Mouse (Mus musculus): ENCODE results near the gene Trmt10c. TPM values are rescaled to one million over a fixed set of nuclear protein-coding genes. Genes with fewer than 3 reads are reported as not detected.
"Not testable (repeated sequence)": the region's sequence is repeated elsewhere in the genome, so short reads cannot be mapped to it uniquely, and the experiment has no call there.

Trmt10c gene
- total and polyA plus RNA-seq, 2 experiments from 2014 or later, result 20.5 to 21.0 TPM

- no peak overlapping the region for H3K4me2 ChIP-seq (ENCODE audit: low read depth, low read length)
- H3K9me3 ChIP-seq (replicated peaks; ENCODE audit: control insufficient read depth, low read length), result no peaks in the 10 kb centered on the region
- no peak overlapping the region for H3K9ac ChIP-seq (replicated peaks; ENCODE audit: low read depth, low read length)
- H3K4me3 ChIP-seq (ENCODE audit: low read depth, low read length), result no peak overlapping the region
- H3K27ac ChIP-seq (ENCODE audit: low read depth), result no peak overlapping the region
- no peaks in the 10 kb centered on the region for H3K4me1 ChIP-seq (ENCODE audit: control insufficient read depth, insufficient read depth)
- TF ChIP-seq CTCF (IDR thresholded peaks at IDR 0.05; ENCODE audit: low read depth), result no peak
- no peak for TF ChIP-seq EP300 (IDR thresholded peaks at IDR 0.05; ENCODE audit: low read depth)
- DNase-seq (ENCODE audit: low spot score), result no peak
- WGBS, result 67% methylated on average over 7 of the region's 7 CpGs
- no peak for ATAC-seq (ENCODE audit: insufficient read depth, low read depth)
- H3K36me3 ChIP-seq (replicated peaks; ENCODE audit: control insufficient read depth, insufficient read depth, low read length), result no peaks in the 10 kb centered on the region
- no peaks in the 10 kb centered on the region for H3K27me3 ChIP-seq (ENCODE audit: control insufficient read depth, insufficient read depth, low read length)
Observed at GRCm38 (mm10) chr16:56061995-56062594, 24.5 kb upstream of the Trmt10c start.

- ATAC-seq (ENCODE audit: insufficient read depth, low read depth), result no peak
Observed at GRCm38 (mm10) chr16:56058151-56058550, 20.5 kb upstream of the Trmt10c start.

GRCm38 (mm10) chr16:56056944-56057590 is 19.4 kb upstream of the Trmt10c start:
- Histone ChIP-seq H3K4me1 (ENCODE audit: control insufficient read depth, insufficient read depth) (no peaks in the 10 kb centered on the region), H3K27ac (ENCODE audit: low read depth) (no peak overlapping the region), H3K4me2 (ENCODE audit: low read depth, low read length) (no peak overlapping the region), H3K27me3 (ENCODE audit: control insufficient read depth, insufficient read depth, low read length) (no peaks in the 10 kb centered on the region), H3K4me3 (ENCODE audit: low read depth, low read length) (no peak overlapping the region), H3K9ac (replicated peaks; ENCODE audit: low read depth, low read length) (no peak overlapping the region), H3K9me3 (replicated peaks; ENCODE audit: control insufficient read depth, low read length) (no peaks in the 10 kb centered on the region), H3K36me3 (replicated peaks; ENCODE audit: control insufficient read depth, insufficient read depth, low read length) (no peaks in the 10 kb centered on the region)
- ATAC-seq (ENCODE audit: insufficient read depth, low read depth), result no peak
- no peak for DNase-seq (ENCODE audit: low spot score)
- 71% methylated on average over 7 of the region's 7 CpGs for WGBS
- TF ChIP-seq EP300 (IDR thresholded peaks at IDR 0.05; ENCODE audit: low read depth), result no peak
- TF ChIP-seq CTCF (IDR thresholded peaks at IDR 0.05; ENCODE audit: low read depth), result no peak

More at GRCm38 (mm10) chr16:56058151-56058550, 20.5 kb upstream of the Trmt10c start:
- Histone ChIP-seq H3K4me3 (ENCODE audit: low read depth, low read length) (no peak overlapping the region), H3K9me3 (replicated peaks; ENCODE audit: control insufficient read depth, low read length) (no peaks in the 10 kb centered on the region), H3K4me1 (ENCODE audit: control insufficient read depth, insufficient read depth) (no peaks in the 10 kb centered on the region), H3K9ac (replicated peaks; ENCODE audit: low read depth, low read length) (no peak overlapping the region), H3K4me2 (ENCODE audit: low read depth, low read length) (no peak overlapping the region), H3K27me3 (ENCODE audit: control insufficient read depth, insufficient read depth, low read length) (no peaks in the 10 kb centered on the region), H3K27ac (ENCODE audit: low read depth) (no peak overlapping the region), H3K36me3 (replicated peaks; ENCODE audit: control insufficient read depth, insufficient read depth, low read length) (no peaks in the 10 kb centered on the region)
- no peak for TF ChIP-seq EP300 (IDR thresholded peaks at IDR 0.05; ENCODE audit: low read depth)
- no peak for TF ChIP-seq CTCF (IDR thresholded peaks at IDR 0.05; ENCODE audit: low read depth)
- DNase-seq (ENCODE audit: low spot score), result no peak
- 71% methylated on average over 10 of the region's 10 CpGs for WGBS

GRCm38 (mm10) chr16:56055911-56056310 is 18.3 kb upstream of the Trmt10c start:
- DNase-seq (ENCODE audit: low spot score) (no peak), ATAC-seq (ENCODE audit: insufficient read depth, low read depth) (no peak)
- no peak for TF ChIP-seq CTCF (IDR thresholded peaks at IDR 0.05; ENCODE audit: low read depth)
- no peak for TF ChIP-seq EP300 (IDR thresholded peaks at IDR 0.05; ENCODE audit: low read depth)
- 80% methylated on average over 3 of the region's 3 CpGs for WGBS
- H3K27ac ChIP-seq (ENCODE audit: low read depth), result no peak overlapping the region
- H3K4me1 ChIP-seq (ENCODE audit: control insufficient read depth, insufficient read depth), result no peaks in the 10 kb centered on the region
- no peaks in the 10 kb centered on the region for H3K27me3 ChIP-seq (ENCODE audit: control insufficient read depth, insufficient read depth, low read length)
- H3K36me3 ChIP-seq (replicated peaks; ENCODE audit: control insufficient read depth, insufficient read depth, low read length), result no peaks in the 10 kb centered on the region
- no peak overlapping the region for H3K4me3 ChIP-seq (ENCODE audit: low read depth, low read length)
- H3K9ac ChIP-seq (replicated peaks; ENCODE audit: low read depth, low read length), result no peak overlapping the region
- no peaks in the 10 kb centered on the region for H3K9me3 ChIP-seq (replicated peaks; ENCODE audit: control insufficient read depth, low read length)
- no peak overlapping the region for H3K4me2 ChIP-seq (ENCODE audit: low read depth, low read length)

GRCm38 (mm10) chr16:56048038-56048437 is 10.4 kb upstream of the Trmt10c start, which contains the start of gene Senp7:
Senp7 (plus strand) TSS chr16:56048338.
- H3K27ac ChIP-seq (ENCODE audit: low read depth); DNase-seq (ENCODE audit: low spot score); H3K9me3 ChIP-seq (replicated peaks; ENCODE audit: control insufficient read depth, low read length); H3K36me3 ChIP-seq (replicated peaks; ENCODE audit: control insufficient read depth, insufficient read depth, low read length); H3K4me3 ChIP-seq (ENCODE audit: low read depth, low read length); ATAC-seq (ENCODE audit: insufficient read depth, low read depth); H3K4me2 ChIP-seq (ENCODE audit: low read depth, low read length); H3K27me3 ChIP-seq (ENCODE audit: control insufficient read depth, insufficient read depth, low read length); H3K4me1 ChIP-seq (ENCODE audit: control insufficient read depth, insufficient read depth); H3K9ac ChIP-seq (replicated peaks; ENCODE audit: low read depth, low read length): not testable (repeated sequence)
- WGBS, result no CpG with 5 or more reads among the region's 4 CpGs
